10 mouse cellular contexts compared by ENCODE assay signal in genomic region chr14:59736861-59737700, GRCm38 (mm10).
DNase-seq lines count a peak whose midpoint lies in the region; ATAC-seq and TF ChIP-seq lines count a peak whose summit lies in the region.
"Had no signal": no experiment of that assay in that cellular context is flagged by ENCODE, and none has a peak within 500 bp of the region (broad histone marks: within the 10 kb centered on the region; RNA-seq: fewer than 3 reads in every experiment).

No protein-coding gene starts in this region.

- no peaks in the 10 kb centered on the region; the same call in 1 of the 2 replicates for H3K9me3 ChIP-seq in forebrain, embryonic 11.5 days (ENCODE audit: control insufficient read depth, low read length)
- no peaks in the 10 kb centered on the region for H3K9me3 ChIP-seq in lung, postnatal 0 days (ENCODE audit: low read length)
- H3K9me3 ChIP-seq: limb, embryonic 12.5 days had no signal

- peak; percentile 47 to 55 for DNase-seq in left cerebral cortex, adult 9 months (ENCODE audit: low spot score in 2 of 2)
- DNase-seq in left cerebral cortex, postnatal 36 days (ENCODE audit: low spot score in 2 of 2): no peak
- peak; percentile 85 for DNase-seq in forebrain, embryonic 11.5 days (ENCODE audit: low spot score)
- DNase-seq in layer of hippocampus, adult 9-11 months: peak; percentile 71
- peak; percentile 94 for DNase-seq in retina, embryonic 14.5 days (ENCODE audit: low spot score)
- DNase-seq in lung, postnatal 0 days (ENCODE audit: low spot score): no peak
- DNase-seq in lung, postnatal 25 days (ENCODE audit: low spot score): no peak
- no peak for DNase-seq in heart, postnatal 25 days (ENCODE audit: low spot score)

- intact Hi-C loops in left cerebral cortex, postnatal 36 days (cut with DNase I): no loop called here
- intact Hi-C loops in heart, postnatal 25 days (cut with DNase I): no loop called here

- H3K9ac ChIP-seq in forebrain, embryonic 11.5 days (ENCODE audit: low read length): no peak overlapping the region
- no peak overlapping the region for H3K9ac ChIP-seq in lung, postnatal 0 days (replicated peaks; ENCODE audit: low read depth)
- H3K9ac ChIP-seq: limb, embryonic 12.5 days had no signal

- no peak overlapping the region for H3K4me3 ChIP-seq in forebrain, embryonic 11.5 days (ENCODE audit: low read depth, low read length)
- H3K4me3 ChIP-seq in lung, postnatal 0 days (ENCODE audit: low read depth, low read length): no peak overlapping the region
- H3K4me3 ChIP-seq: limb, embryonic 12.5 days had no signal

- ATAC-seq in forebrain, embryonic 11.5 days (replicated peaks; ENCODE audit: low FRiP score): peak; percentile 91
- ATAC-seq in lung, postnatal 0 days: no peak
- ATAC-seq: CD4-positive, CD25-positive, alpha-beta regulatory T cell, adult 4 months had no signal

- no peaks in the 10 kb centered on the region for H3K36me3 ChIP-seq in forebrain, embryonic 11.5 days (ENCODE audit: control insufficient read depth, insufficient read depth, low read length)
- no peaks in the 10 kb centered on the region for H3K36me3 ChIP-seq in lung, postnatal 0 days (ENCODE audit: insufficient read depth, low read length)
- H3K36me3 ChIP-seq: limb, embryonic 12.5 days had no signal

- H3K27ac ChIP-seq in forebrain, embryonic 11.5 days (ENCODE audit: low read depth, low read length): peak overlapping the region; percentile 73
- no peak overlapping the region for H3K27ac ChIP-seq in lung, postnatal 0 days (ENCODE audit: low read length)
- H3K27ac ChIP-seq: limb, embryonic 12.5 days had no signal

- peaks cover 18% of the 10 kb centered on the region for H3K4me1 ChIP-seq in forebrain, embryonic 11.5 days (replicated peaks; ENCODE audit: control insufficient read depth, insufficient read depth, low read length)
- no peaks in the 10 kb centered on the region for H3K4me1 ChIP-seq in lung, postnatal 0 days (ENCODE audit: insufficient read depth, low read depth, low read length)

- TF ChIP-seq EP300 in lung, postnatal 0 days (IDR thresholded peaks at IDR 0.05): no peak

- no peak for TF ChIP-seq CTCF in lung, postnatal 0 days (IDR thresholded peaks at IDR 0.05)

- 7% methylated on average over 9 of the region's 9 CpGs for WGBS in forebrain, embryonic 11.5 days
- WGBS in lung, postnatal 0 days: 74% methylated on average over 9 of the region's 9 CpGs

- peaks cover 19% of the 10 kb centered on the region for H3K27me3 ChIP-seq in forebrain, embryonic 11.5 days (ENCODE audit: control insufficient read depth, insufficient read depth, low read length)
- H3K27me3 ChIP-seq in lung, postnatal 0 days (replicated peaks; ENCODE audit: insufficient read depth, low read length): no peaks in the 10 kb centered on the region

- H3K4me2 ChIP-seq in forebrain, embryonic 11.5 days (ENCODE audit: low read depth, low read length, severe bottlenecking): no peak overlapping the region
- H3K4me2 ChIP-seq in lung, postnatal 0 days (replicated peaks; ENCODE audit: low read depth, low read length): no peak overlapping the region
- H3K4me2 ChIP-seq: limb, embryonic 12.5 days had no signal

Comparison
In these comparisons a context has a peak if more than half of its experiments do, and no peak if none do; other contexts are left out.
1. DNase-seq: peak in left cerebral cortex, adult 9 months (2 of 2), forebrain, embryonic 11.5 days (single experiment), layer of hippocampus, adult 9-11 months (single experiment) and retina, embryonic 14.5 days (single experiment); none in left cerebral cortex, postnatal 36 days (0 of 2), lung, postnatal 0 days (single experiment), lung, postnatal 25 days (single experiment) and heart, postnatal 25 days (single experiment).